Mouse (Mus musculus): ENCODE measurements around the gene Pramef6. TPM values are rescaled to one million over a fixed set of nuclear protein-coding genes. Genes with fewer than 3 reads are reported as not detected.
"Not testable (repeated sequence)": the region's sequence is repeated elsewhere in the genome, so short reads cannot be mapped to it uniquely, and the experiment has no call there.

The Pramef6 gene
- total RNA-seq (2015; ENCODE audit: low replicate concordance) (not detected in 2 replicates), total RNA-seq (2017; ENCODE audit: low replicate concordance) (not detected in 2 replicates)

DNA sequence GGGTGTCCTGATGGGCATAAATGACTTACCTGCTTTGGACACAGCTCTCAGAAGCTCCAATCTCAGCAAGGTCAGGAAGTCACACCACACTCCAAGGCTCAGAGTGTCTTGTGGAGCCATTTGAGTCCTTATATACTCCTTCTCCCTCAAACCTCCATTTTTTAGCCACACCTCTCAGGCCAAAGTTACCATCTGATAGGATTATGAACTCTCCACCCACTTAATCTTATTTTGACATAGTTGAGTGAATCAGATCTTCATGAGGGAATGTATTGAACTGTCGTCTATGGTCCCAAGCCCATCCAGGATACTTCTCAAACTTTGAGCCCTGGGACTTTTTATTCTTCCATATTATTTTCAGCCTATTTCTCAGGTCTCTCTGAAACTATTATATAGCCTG, at the start of gene Pramef6:
Gene Pramef6 (minus strand): TSS at position 101 of the 400 bp plus-strand sequence.
- ATAC-seq (replicated peaks; ENCODE audit: low FRiP score, poor library complexity, severe bottlenecking): not testable (repeated sequence)

DNA sequence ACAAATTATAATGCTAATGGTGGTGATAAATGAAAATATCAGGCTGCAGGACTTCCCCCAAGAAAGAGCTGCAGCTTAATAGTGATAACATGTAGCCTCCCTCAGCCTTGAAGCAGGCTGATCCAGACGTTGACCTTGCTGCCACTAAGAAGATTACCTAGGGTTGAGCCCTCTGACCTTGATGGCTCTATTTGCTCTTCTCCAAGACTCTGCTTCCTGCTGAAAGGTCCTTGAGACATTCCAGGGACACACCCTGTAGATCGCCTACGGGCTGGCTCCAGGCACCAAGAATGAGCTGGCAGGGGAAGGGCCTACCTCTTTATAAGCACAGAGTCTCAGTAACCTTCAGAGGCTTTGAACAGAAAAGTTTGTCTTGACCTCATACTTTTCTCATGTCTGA, 5.8 kb downstream of the Pramef6 start:
- not testable (repeated sequence) for ATAC-seq (replicated peaks; ENCODE audit: low FRiP score, poor library complexity, severe bottlenecking)

DNA sequence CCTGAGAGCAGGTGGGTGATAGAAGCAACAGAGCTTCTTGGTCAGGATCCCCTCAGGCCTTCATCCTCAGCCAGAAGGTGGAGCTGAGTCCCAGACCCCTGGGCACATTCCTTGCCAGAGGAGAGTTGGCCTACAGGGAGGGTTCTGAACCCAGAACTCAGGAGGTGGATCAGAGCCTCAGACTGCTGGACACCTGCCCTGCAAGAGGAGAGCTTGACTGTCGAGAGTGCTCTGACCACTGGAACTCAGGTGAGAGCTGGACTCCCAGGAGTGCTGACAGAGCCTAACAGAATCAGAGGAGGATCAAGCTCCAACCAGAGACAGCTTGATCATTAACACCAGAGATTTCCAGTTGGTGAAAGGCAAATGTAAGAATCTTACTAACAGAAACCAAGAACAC, 17.8 kb downstream of the Pramef6 start:
- not testable (repeated sequence) for ATAC-seq (replicated peaks; ENCODE audit: low FRiP score, poor library complexity, severe bottlenecking)

DNA sequence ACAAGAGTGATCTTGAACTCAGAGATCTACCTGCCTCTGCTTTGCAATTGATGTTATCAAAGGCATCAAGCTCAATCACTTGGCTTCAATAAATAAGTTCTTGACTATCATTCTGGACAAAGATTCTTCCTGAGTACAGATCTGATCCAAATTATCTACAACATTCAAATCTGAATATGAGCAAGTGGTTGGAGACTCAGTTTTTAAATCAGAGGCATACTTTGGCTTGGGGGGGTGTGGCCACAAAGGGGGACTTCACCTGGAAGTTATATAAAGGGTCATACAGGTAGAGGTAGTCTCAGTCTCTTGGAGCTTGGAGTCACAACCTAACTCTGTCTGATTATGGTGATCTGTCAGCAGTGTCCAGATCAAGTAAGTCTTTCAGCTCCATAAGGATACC, 54.0 kb downstream of the Pramef6 start, which contains the start of gene Gm13103:
Gene Gm13103 (plus strand): TSS at position 301 of the 400 bp plus-strand sequence.
- ATAC-seq (replicated peaks; ENCODE audit: low FRiP score, poor library complexity, severe bottlenecking): not testable (repeated sequence)

Other genes with a start within 250 kb of the Pramef6 start
- gene Gm13088, start 243.1 kb downstream of the Pramef6 start, total RNA-seq (2015; ENCODE audit: low replicate concordance): not detected in 2 replicates
- not detected in 2 replicates for gene Gm13088, start 243.1 kb downstream of the Pramef6 start, total RNA-seq (2017; ENCODE audit: low replicate concordance)
- not detected in 2 replicates for gene Gm13089, start 197.7 kb downstream of the Pramef6 start, total RNA-seq (2015; ENCODE audit: low replicate concordance)
- gene Gm13089, start 197.7 kb downstream of the Pramef6 start, total RNA-seq (2017; ENCODE audit: low replicate concordance): not detected in 2 replicates
- gene Gm13078, start 180.9 kb downstream of the Pramef6 start, total RNA-seq (2015; ENCODE audit: low replicate concordance): not detected in 2 replicates
- gene Gm13078, start 180.9 kb downstream of the Pramef6 start, total RNA-seq (2017; ENCODE audit: low replicate concordance): not detected in 2 replicates
- gene Gm13023, start 111.0 kb downstream of the Pramef6 start, total RNA-seq (2015; ENCODE audit: low replicate concordance): not detected in 2 replicates
- not detected in 2 replicates for gene Gm13023, start 111.0 kb downstream of the Pramef6 start, total RNA-seq (2017; ENCODE audit: low replicate concordance)
- gene Gm13084, start 84.3 kb downstream of the Pramef6 start, total RNA-seq (2015; ENCODE audit: low replicate concordance): not detected in 2 replicates
- gene Gm13084, start 84.3 kb downstream of the Pramef6 start, total RNA-seq (2017; ENCODE audit: low replicate concordance): not detected in 2 replicates
- gene Gm13103, start 53.9 kb downstream of the Pramef6 start, total RNA-seq (2015; ENCODE audit: low replicate concordance): not detected in 2 replicates
- gene Gm13103, start 53.9 kb downstream of the Pramef6 start, total RNA-seq (2017; ENCODE audit: low replicate concordance): not detected in 2 replicates
- gene Pramef25, start 50.6 kb upstream of the Pramef6 start, total RNA-seq (2015; ENCODE audit: low replicate concordance): not detected in 2 replicates
- gene Pramef25, start 50.6 kb upstream of the Pramef6 start, total RNA-seq (2017; ENCODE audit: low replicate concordance): not detected in 2 replicates
- not detected in 2 replicates for gene Gm13101, start 66.6 kb upstream of the Pramef6 start, total RNA-seq (2015; ENCODE audit: low replicate concordance)
- not detected in 2 replicates for gene Gm13101, start 66.6 kb upstream of the Pramef6 start, total RNA-seq (2017; ENCODE audit: low replicate concordance)
- gene Pramef17, start 94.0 kb upstream of the Pramef6 start, total RNA-seq (2015; ENCODE audit: low replicate concordance): not detected in 2 replicates
- not detected in 2 replicates for gene Pramef17, start 94.0 kb upstream of the Pramef6 start, total RNA-seq (2017; ENCODE audit: low replicate concordance)
- gene Pramel4, start 158.7 kb upstream of the Pramef6 start, total RNA-seq (2015; ENCODE audit: low replicate concordance): not detected in 2 replicates
- not detected in 2 replicates for gene Pramel4, start 158.7 kb upstream of the Pramef6 start, total RNA-seq (2017; ENCODE audit: low replicate concordance)
- gene Gm13102, start 206.1 kb upstream of the Pramef6 start, total RNA-seq (2015; ENCODE audit: low replicate concordance): not detected in 2 replicates
- not detected in 2 replicates for gene Gm13102, start 206.1 kb upstream of the Pramef6 start, total RNA-seq (2017; ENCODE audit: low replicate concordance)